Mouse (Mus musculus): Measurements from ENCODE around the gene Htra2. TPM values are rescaled to one million over a fixed set of nuclear protein-coding genes. Genes with fewer than 3 reads are reported as not detected.

Htra2 gene
- polyA plus RNA-seq, 1 experiment from 2014 or later = 28.7 TPM

DNA sequence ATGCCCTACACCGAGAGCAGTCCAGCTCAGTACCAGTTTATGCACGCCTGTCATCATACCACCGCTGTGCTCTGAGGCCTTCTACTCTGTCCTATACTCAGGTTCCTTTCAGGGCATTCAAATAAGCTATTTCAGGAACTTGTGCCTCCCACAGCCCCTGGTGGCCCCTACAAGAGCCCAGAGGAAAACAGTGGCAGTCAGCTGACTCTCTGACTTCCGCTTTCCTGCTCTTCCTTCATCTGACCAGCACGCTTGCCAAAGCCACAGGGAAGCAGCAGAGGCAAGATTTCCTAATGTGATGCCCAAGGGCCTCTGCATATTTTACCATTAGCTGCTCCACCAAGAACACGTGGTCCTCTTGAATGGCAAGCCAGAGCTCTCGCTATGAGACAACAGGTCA is 50.2 kb downstream of the Htra2 start:
- Histone ChIP-seq H3K27ac (replicated peaks; ENCODE audit: low read depth, low read length) (no peak overlapping the region), H3K36me3 (ENCODE audit: control insufficient read depth, insufficient read depth, low read length) (no peaks in the 10 kb centered on the region), H3K27me3 (ENCODE audit: control insufficient read depth, insufficient read depth, low read length) (no peaks in the 10 kb centered on the region), H3K9me3 (ENCODE audit: control insufficient read depth, low read length) (no peaks in the 10 kb centered on the region), H3K4me2 (ENCODE audit: low read depth, severe bottlenecking) (no peak overlapping the region), H3K4me3 (ENCODE audit: low read depth, low read length) (no peak overlapping the region), H3K4me1 (ENCODE audit: control insufficient read depth, insufficient read depth, low read length) (no peaks in the 10 kb centered on the region), H3K9ac (ENCODE audit: low read length) (no peak overlapping the region)
- no peak for DNase-seq (ENCODE audit: low spot score)
- no peak for ATAC-seq (ENCODE audit: insufficient number of reproducible peaks, low FRiP score, low TSS enrichment, low read depth)
- WGBS = 75% methylated on average over 7 of the region's 7 CpGs

DNA sequence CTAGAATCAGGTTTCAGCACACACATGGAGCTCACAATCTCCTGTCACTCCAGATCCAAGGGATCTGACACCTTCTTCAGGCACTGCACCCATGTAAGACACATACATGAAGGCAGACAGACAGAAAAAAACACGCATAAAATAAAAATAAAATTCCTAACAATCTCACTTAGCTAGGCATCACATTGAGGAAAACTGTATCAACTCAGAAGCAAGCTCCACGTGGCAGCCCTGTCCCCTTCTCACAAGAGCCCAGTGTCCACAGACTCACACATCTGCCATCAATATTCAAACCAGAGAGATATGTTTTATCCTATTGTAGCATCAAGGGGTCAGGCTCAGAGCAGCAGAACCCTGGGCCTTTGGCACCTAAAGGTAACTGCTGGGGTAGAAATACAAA is 50.8 kb downstream of the Htra2 start:
- Histone ChIP-seq H3K4me3 (ENCODE audit: low read depth, low read length) (no peak overlapping the region), H3K4me1 (ENCODE audit: control insufficient read depth, insufficient read depth, low read length) (no peaks in the 10 kb centered on the region), H3K36me3 (ENCODE audit: control insufficient read depth, insufficient read depth, low read length) (no peaks in the 10 kb centered on the region), H3K4me2 (ENCODE audit: low read depth, severe bottlenecking) (no peak overlapping the region), H3K9ac (ENCODE audit: low read length) (no peak overlapping the region), H3K27me3 (ENCODE audit: control insufficient read depth, insufficient read depth, low read length) (no peaks in the 10 kb centered on the region), H3K27ac (replicated peaks; ENCODE audit: low read depth, low read length) (no peak overlapping the region), H3K9me3 (ENCODE audit: control insufficient read depth, low read length) (no peaks in the 10 kb centered on the region)
- DNase-seq (ENCODE audit: low spot score) (no peak), ATAC-seq (ENCODE audit: insufficient number of reproducible peaks, low FRiP score, low TSS enrichment, low read depth) (no peak)
- 74% methylated on average over 2 of the region's 2 CpGs for WGBS

DNA sequence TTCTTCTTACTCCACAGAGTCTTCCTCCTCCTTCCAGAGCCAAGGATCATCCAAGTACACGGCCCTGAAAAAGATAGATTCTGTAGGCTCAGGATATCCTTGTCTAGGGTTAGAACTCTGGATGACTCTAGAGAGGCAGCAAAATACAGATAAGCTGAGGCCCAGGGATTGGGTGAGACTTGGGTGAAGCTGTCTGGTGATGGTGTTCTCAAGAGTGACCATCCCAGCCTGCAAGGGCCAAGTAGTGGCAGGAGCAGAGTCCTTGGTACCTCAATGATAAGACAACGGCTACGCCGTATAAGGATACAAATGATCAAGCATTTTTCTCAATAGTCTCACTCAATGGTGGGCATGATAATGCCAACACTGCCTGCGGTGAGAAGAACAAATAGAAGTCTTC is 51.2 kb downstream of the Htra2 start:
- 93% methylated on average over 5 of the region's 5 CpGs for WGBS
- Histone ChIP-seq H3K9me3 (ENCODE audit: control insufficient read depth, low read length) (no peaks in the 10 kb centered on the region), H3K9ac (ENCODE audit: low read length) (no peak overlapping the region), H3K4me3 (ENCODE audit: low read depth, low read length) (no peak overlapping the region), H3K36me3 (ENCODE audit: control insufficient read depth, insufficient read depth, low read length) (no peaks in the 10 kb centered on the region), H3K4me1 (ENCODE audit: control insufficient read depth, insufficient read depth, low read length) (no peaks in the 10 kb centered on the region), H3K27me3 (ENCODE audit: control insufficient read depth, insufficient read depth, low read length) (no peaks in the 10 kb centered on the region), H3K27ac (replicated peaks; ENCODE audit: low read depth, low read length) (no peak overlapping the region), H3K4me2 (ENCODE audit: low read depth, severe bottlenecking) (no peak overlapping the region)
- DNase-seq (ENCODE audit: low spot score) (no peak), ATAC-seq (ENCODE audit: insufficient number of reproducible peaks, low FRiP score, low TSS enrichment, low read depth) (no peak)

DNA sequence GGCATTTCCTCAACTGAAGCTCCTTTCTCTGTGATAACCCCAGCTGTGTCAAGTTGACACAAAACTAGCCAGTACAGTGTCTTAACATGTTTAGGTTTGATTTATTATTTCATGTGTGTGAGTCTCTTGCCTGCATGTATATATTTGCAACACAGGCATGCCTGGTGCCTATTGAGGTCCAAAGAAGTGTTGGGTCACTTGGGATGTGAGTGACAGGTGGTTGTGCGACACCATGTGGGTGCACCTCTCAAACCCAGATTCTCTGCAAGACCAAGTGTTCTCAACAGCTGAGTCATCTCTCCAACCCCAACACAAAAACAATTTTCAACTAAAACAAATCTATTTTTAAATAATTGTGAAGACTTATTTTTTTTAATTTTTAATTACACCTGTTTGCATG is 52.0 kb downstream of the Htra2 start:
- no peak for ATAC-seq (ENCODE audit: insufficient number of reproducible peaks, low FRiP score, low TSS enrichment, low read depth)
- H3K4me1 ChIP-seq (ENCODE audit: control insufficient read depth, insufficient read depth, low read length) = no peaks in the 10 kb centered on the region
- no peak for DNase-seq (ENCODE audit: low spot score)
- no peak overlapping the region for H3K4me2 ChIP-seq (ENCODE audit: low read depth, severe bottlenecking)
- H3K4me3 ChIP-seq (ENCODE audit: low read depth, low read length) = no peak overlapping the region
- no peaks in the 10 kb centered on the region for H3K9me3 ChIP-seq (ENCODE audit: control insufficient read depth, low read length)
- H3K9ac ChIP-seq (ENCODE audit: low read length) = no peak overlapping the region
- no peaks in the 10 kb centered on the region for H3K27me3 ChIP-seq (ENCODE audit: control insufficient read depth, insufficient read depth, low read length)
- no peaks in the 10 kb centered on the region for H3K36me3 ChIP-seq (ENCODE audit: control insufficient read depth, insufficient read depth, low read length)
- H3K27ac ChIP-seq (replicated peaks; ENCODE audit: low read depth, low read length) = no peak overlapping the region
- 94% methylated on average over 1 of the region's 1 CpGs for WGBS

MicroRNAs encoded within 50 kb of the gene (microRNA counts, 519-probe panel; counts per million panel counts)
- microRNA mmu-miR-3470a+mmu-miR-3470b = 1,363 counts per million, percentile 7 among the panel's probes with 10 or more counts

Small RNA genes lying within 50 kb of the gene (microRNA-seq; reads per million reads assigned to microRNA genes)
- gene Mir3470a = not detected
- gene Mir7040 = not detected

Other genes with a start within 250 kb of the Htra2 start
- gene Sema4f, start 115.5 kb downstream of the Htra2 start, polyA plus RNA-seq (2014; fragmentation: Nextera tagmentation; extraction: Ambion mirVana) = 1.1 and 1.2 TPM in 2 replicates
- 0.12 and 0.27 TPM in 2 replicates for gene M1ap, start 108.4 kb downstream of the Htra2 start, polyA plus RNA-seq (2014; fragmentation: Nextera tagmentation; extraction: Ambion mirVana)
- 6.5 and 7.3 TPM in 2 replicates for gene Dok1, start 21.8 kb downstream of the Htra2 start, polyA plus RNA-seq (2014; fragmentation: Nextera tagmentation; extraction: Ambion mirVana)
- gene Loxl3, start 21.1 kb downstream of the Htra2 start, polyA plus RNA-seq (2014; fragmentation: Nextera tagmentation; extraction: Ambion mirVana) = 10.1 and 13.7 TPM in 2 replicates
- gene Aup1, start 752 bp downstream of the Htra2 start, polyA plus RNA-seq (2014; fragmentation: Nextera tagmentation; extraction: Ambion mirVana) = 122 and 123 TPM in 2 replicates
- gene Dqx1, start 2.6 kb upstream of the Htra2 start, polyA plus RNA-seq (2014; fragmentation: Nextera tagmentation; extraction: Ambion mirVana) = 0.35 and 0.88 TPM in 2 replicates
- gene Tlx2, start 15.0 kb upstream of the Htra2 start, polyA plus RNA-seq (2014; fragmentation: Nextera tagmentation; extraction: Ambion mirVana) = 0.13 TPM in 1 of 2 replicates, not detected in the other
- gene Pcgf1, start 22.6 kb upstream of the Htra2 start, polyA plus RNA-seq (2014; fragmentation: Nextera tagmentation; extraction: Ambion mirVana) = 44.3 and 47.0 TPM in 2 replicates
- gene Lbx2, start 31.1 kb upstream of the Htra2 start, polyA plus RNA-seq (2014; fragmentation: Nextera tagmentation; extraction: Ambion mirVana) = 0.81 and 2.0 TPM in 2 replicates
- gene Ccdc142, start 46.3 kb upstream of the Htra2 start, polyA plus RNA-seq (2014; fragmentation: Nextera tagmentation; extraction: Ambion mirVana) = 1.9 and 2.0 TPM in 2 replicates
- 2.3 and 2.4 TPM in 2 replicates for gene Gm42688, start 46.3 kb upstream of the Htra2 start, polyA plus RNA-seq (2014; fragmentation: Nextera tagmentation; extraction: Ambion mirVana)
- gene Mrpl53, start 53.8 kb upstream of the Htra2 start, polyA plus RNA-seq (2014; fragmentation: Nextera tagmentation; extraction: Ambion mirVana) = 140 and 141 TPM in 2 replicates
- gene Mogs, start 60.2 kb upstream of the Htra2 start, polyA plus RNA-seq (2014; fragmentation: Nextera tagmentation; extraction: Ambion mirVana) = 34.7 and 42.1 TPM in 2 replicates
- gene Wbp1, start 66.3 kb upstream of the Htra2 start, polyA plus RNA-seq (2014; fragmentation: Nextera tagmentation; extraction: Ambion mirVana) = 153 and 182 TPM in 2 replicates
- 20.8 and 21.7 TPM in 2 replicates for gene Ino80b, start 70.2 kb upstream of the Htra2 start, polyA plus RNA-seq (2014; fragmentation: Nextera tagmentation; extraction: Ambion mirVana)
- 29.2 and 30.5 TPM in 2 replicates for gene Rtkn, start 80.2 kb upstream of the Htra2 start, polyA plus RNA-seq (2014; fragmentation: Nextera tagmentation; extraction: Ambion mirVana)
- 11.5 and 13.7 TPM in 2 replicates for gene Wdr54, start 101.1 kb upstream of the Htra2 start, polyA plus RNA-seq (2014; fragmentation: Nextera tagmentation; extraction: Ambion mirVana)
- gene 1700003E16Rik, start 101.1 kb upstream of the Htra2 start, polyA plus RNA-seq (2014; fragmentation: Nextera tagmentation; extraction: Ambion mirVana) = 0.58 and 1.1 TPM in 2 replicates
- gene Dctn1, start 110.6 kb upstream of the Htra2 start, polyA plus RNA-seq (2014; fragmentation: Nextera tagmentation; extraction: Ambion mirVana) = 70.4 and 71.4 TPM in 2 replicates
- 0.16 and 0.47 TPM in 2 replicates for gene Slc4a5, start 164.6 kb upstream of the Htra2 start, polyA plus RNA-seq (2014; fragmentation: Nextera tagmentation; extraction: Ambion mirVana)